Mouse (Mus musculus) gastrocnemius, postnatal 14 days (tissue): ENCODE results near the gene Ppa1. TPM values are rescaled to one million over a fixed set of nuclear protein-coding genes. Genes with fewer than 3 reads are reported as not detected.

Experiments
- DNase-seq: peaks from one replicate; pipeline ENCODE4 v3.0.0; 2021; ENCODE audit warnings: mixed read lengths
- intact Hi-C: fragments of 180-260 bp; cut with DNase I; formaldehyde crosslinking; loops from one replicate; pipeline ENCODE4 v1.15.1; 2025; ENCODE audit warnings: low total_unique reads
- total RNA-seq, 2 experiments: library from RNA; stranded (reverse); gene quantifications; 2 replicates each; pipeline ENCODE4 v1.2.3; 2021

Ppa1 gene
- total RNA-seq, 2 experiments from 2014 or later: 36.6 to 39.8 TPM

- intact Hi-C loops: no loop called here
These were observed 31.9 kb downstream of the Ppa1 start, which contains the start of gene Sar1a for GRCm38 (mm10) chr10:61680015-61680913. Gene Sar1a, plus strand, starts transcription at chr10:61680299.

GRCm38 (mm10) chr10:61689405-61689804 is 41.1 kb downstream of the Ppa1 start:
- intact Hi-C loops: no loop called here
- DNase-seq: no peak

More at GRCm38 (mm10) chr10:61680015-61680913, 31.9 kb downstream of the Ppa1 start, which contains the start of gene Sar1a:
- peak; percentile 99 for DNase-seq

DNA sequence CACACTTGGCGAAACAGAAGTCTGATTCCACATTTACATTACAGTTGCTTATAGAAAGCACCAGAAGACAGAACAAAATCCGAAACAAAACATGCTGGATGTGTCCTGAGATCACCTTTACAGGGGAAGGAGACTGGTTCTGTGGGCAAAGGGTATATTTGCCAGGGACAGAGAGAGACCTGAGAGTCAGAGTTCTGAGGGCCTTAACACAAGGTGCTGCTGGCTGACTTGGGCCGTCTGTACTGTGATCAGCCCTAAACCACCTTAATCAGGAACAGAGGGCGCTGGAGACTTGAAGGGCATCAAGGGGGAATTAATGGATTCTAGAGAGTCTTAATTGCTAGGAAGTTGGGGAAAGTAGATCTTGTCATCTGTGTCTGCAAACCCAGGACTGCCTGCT is 45.2 kb downstream of the Ppa1 start:
- intact Hi-C loops: no loop called here
- no peak for DNase-seq

DNA sequence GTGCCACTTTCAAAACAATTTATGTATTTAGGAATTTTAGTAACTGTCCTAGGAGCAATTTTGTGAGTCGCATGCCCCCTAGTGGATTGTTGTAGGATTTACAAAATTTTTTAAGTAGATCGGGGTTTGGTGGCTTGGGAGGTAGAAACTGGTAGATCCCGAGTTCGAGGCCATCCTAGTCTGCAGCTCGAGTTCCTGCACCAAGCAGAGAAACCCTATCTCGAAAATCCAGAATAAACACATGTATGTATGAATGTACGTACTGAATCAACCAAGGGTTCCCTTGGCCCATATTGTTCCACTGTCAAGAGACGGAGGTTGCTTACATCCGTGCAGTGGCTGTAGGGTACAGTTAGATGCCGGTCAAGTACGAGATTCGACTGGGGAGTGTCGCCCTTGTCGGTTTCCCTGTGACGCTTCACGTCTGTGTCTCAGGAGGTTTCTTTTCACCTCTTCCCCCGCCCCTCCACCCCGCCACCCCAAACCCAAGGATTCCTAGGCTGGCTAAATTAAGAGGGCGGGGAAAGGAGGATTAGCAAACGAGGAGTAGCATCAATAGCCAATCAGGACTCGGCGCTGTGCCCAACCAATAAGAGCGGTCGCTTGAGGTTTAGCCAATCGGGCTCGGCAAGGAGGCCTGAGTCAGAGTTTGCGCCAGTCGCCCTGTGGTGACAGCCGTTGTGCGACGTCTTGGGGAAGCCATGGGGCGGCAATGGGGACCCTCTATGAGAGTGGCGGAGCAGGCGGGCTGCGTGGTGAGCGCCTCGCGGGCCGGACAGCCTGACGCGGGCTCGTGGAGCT is 46.7 kb downstream of the Ppa1 start, which contains the start of gene Tysnd1:
Gene Tysnd1, plus strand, starts transcription at position 645 of the 801 bp plus-strand sequence.
- DNase-seq: peak; percentile 98
- intact Hi-C loops: no loop called here

GRCm38 (mm10) chr10:61695703-61696559 is 47.6 kb downstream of the Ppa1 start:
- intact Hi-C loops: no loop called here
- DNase-seq: peak; percentile 30

- no peak for DNase-seq
- intact Hi-C loops: no loop called here
These were observed 48.1 kb downstream of the Ppa1 start for GRCm38 (mm10) chr10:61696560-61696823.

DNA sequence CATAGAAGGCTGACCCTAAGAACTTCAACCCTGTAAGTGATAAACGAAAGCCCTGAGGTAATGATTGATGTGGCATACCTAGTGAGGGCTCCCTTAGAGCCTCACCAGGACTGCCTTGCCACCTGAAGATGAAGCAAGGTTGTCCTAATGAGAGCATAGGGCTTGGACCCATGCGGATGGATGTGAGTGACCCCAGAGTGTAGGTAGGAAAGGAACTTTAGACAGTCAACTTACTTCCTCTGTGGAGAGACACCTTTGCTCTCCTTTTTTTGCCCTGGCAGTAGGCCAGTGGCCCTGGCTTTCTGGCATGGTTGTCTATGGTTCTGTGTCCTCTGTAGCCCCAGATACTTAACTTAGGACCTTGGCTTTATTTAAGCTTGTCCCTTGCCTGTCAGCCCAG is 48.7 kb downstream of the Ppa1 start:
- intact Hi-C loops: no loop called here
- DNase-seq: no peak

- no peak for DNase-seq
- intact Hi-C loops: no loop called here
These were observed 56.3 kb downstream of the Ppa1 start for GRCm38 (mm10) chr10:61704663-61705062.

DNA sequence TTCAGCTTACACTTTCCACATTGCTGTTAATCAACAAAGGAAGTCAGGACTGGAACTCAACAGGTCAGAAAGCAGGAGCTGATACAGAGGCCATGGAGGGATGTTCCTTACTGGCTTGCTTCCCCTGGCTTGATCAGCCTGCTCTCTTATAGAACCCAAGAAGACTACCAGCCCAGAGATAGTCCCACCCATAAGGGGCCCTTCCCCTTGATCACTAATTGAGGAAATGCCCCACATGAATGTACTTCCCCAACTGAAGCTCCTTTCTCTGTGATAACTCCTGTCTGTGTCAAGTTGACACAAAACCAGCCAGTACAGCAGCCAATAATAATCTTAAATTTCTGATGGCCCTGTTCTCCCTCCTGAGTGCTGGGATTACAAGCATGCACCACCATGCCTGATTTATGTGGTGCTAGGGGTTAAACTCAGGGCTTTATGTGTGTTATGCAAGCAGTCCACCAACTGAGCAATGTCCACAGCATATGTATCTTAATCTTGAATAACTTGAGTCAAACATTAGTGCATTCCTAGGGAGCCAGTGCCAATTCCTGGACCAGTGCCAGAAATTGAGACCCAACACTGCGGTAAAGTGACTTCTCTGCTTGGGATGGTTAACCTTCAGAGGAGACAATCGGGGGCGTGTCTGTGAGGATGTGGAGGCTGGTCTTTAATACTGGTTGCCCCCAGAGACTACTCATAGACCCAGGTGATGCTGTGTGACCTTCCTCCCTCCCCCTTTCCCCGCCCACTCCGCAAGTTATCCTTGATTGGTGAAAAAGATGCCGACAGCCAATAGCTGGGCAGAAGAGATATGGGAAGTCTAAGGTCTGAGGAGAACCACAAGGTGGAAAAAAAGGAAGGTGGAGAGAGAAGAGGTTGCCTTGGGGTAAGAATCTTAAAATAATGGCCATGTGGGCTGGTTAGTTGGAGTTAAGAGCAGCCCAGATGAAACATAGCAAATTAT is 58.3 kb downstream of the Ppa1 start:
- intact Hi-C loops: no loop called here
- DNase-seq: no peak

GRCm38 (mm10) chr10:61713601-61714000 is 65.2 kb downstream of the Ppa1 start:
- no peak for DNase-seq
- intact Hi-C loops: no loop called here

GRCm38 (mm10) chr10:61714146-61714545 is 65.8 kb downstream of the Ppa1 start:
- no peak for DNase-seq
- intact Hi-C loops: no loop called here

DNA sequence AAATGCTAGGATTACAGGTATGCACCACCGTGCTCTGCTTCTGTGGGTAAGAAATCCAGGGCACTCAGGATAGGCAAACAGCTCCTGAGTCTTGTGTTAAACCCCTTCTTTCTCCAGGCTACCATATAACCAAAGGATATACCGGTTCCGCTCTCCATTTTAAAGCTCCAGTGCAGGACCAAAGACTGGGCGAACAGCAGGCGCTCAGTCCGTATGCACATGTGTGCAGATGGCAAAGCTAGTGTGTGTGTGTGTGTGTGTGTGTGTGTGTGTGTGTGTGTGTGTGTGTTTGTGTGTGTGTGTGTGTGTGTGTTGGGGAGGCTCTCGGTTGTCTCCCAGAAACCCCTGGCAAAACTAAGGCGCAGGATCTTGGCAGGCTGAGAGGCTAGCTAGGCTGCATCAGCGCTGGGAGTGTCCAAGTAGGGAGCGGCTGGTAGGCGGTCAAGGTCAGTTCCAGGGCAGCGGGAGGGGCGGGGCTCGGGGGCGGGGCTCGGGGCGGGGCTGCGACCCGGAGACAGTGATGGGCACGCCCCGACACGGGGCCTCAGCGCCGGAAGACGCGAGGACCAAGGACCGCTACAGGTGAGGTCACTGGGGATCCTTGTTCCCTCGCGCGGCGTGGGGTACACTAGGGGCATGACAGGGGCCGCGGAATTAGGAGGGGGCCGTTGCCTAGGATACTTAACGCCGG is 66.6 kb downstream of the Ppa1 start, which contains the start of gene Aifm2:
Gene Aifm2, plus strand, starts transcription at position 493 of the 691 bp plus-strand sequence.
- intact Hi-C loops: no loop called here
- peak; percentile 80 for DNase-seq

- intact Hi-C loops: no loop called here
- no peak for DNase-seq
These were observed 67.1 kb downstream of the Ppa1 start for GRCm38 (mm10) chr10:61715462-61715837.

DNA sequence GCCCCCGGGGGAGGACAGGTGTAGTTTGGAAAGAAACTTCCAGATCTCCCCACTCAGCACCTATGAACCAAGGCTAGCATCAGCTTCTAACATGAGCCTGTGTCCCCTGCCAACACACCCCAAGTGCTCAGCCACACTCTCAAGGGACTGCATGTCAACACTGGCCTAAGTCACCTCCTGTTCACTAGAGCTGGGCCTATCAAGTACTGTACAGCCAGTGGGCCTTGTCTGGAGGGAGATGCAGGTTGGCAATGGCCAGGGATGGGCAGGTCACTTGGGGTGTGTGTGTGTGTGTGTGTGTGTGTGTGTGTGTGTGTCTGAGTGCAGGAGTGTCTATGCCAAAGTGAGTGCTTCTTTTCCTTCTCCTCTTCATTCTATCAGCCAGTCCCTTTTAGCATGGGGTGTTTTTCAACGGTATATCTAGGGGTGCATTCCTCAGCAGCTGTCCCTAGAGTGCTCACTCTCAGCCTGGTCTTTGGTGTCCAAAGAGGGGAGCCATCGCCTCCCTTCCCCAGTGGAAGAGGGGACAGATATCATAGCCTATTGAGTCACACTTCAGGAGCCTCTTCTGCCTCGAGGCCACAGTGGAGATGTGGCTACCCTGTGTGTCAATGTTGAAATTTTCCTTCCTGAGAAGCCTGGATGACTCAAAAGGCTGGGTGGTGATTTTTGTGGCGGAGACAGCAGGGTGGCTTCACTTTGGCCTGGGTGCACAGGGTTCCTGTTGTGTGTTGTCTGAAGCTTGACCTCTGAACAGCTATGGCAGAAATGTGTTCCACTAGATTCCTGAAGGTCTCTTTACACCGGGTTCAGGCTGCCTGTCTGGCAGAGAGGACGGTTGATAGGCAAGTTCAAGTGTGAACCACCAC is 67.9 kb downstream of the Ppa1 start:
- intact Hi-C loops: no loop called here
- no peak for DNase-seq

DNA sequence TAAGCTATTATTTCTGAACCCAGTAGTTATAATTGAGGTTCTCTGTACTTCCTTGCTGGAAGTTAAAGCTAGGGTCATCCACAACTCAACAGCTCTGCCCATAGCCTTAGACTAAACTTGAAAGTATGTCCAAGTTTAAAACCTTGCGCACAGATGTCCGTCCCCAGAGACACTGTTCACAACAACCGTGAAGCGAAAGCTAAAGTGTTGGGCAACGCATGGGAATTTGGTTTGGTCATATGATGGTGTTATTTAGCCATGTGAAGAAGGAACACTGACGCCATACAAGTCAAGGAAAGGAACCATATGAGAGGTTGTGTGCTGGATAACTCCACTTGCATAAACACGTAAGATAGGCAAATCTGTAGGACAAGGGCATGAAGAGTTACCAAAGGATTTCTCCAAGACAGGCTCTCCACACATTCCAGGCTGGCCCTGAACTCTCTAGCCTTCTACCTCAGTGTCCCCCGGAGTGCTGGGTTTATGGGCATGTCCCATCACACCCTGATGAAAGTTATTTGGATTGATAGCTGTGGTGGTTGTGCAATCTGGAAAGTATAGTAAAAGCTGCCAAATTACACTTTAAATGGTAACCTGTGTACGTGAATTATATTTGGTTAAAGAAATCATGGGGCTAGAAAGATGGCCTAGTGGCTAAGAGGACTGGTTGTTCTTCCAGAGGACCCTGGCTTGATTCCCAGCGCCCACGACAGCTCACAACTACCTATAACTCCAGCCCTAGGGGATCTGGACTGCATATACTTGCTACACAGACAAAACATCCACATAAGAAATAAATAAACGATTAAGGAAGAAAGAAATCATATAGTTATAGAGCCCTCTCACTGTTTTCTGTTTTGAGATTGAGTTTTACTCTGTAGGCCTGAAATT is 69.3 kb downstream of the Ppa1 start:
- intact Hi-C loops: no loop called here
- no peak for DNase-seq

DNA sequence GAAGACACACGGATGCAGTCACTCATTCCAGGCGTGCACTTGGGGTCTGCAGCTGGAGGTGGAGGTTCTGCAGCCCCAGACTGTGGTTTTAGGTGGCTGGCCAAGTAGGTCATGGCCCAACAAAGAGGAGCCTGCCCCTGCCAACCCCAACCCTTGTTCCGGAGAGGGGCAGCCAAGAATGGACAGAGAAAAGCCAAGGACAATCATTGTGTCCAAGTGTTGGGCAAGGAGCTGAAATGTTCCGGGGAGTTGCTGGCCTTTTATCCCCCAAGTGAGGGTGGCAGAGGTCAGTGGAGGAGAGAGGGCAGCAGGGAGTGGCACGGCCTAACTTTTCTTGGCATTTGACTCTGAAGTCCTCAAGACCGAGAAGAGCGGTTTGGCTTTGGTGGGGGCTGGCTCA is 72.0 kb downstream of the Ppa1 start:
- no peak for DNase-seq
- intact Hi-C loops: no loop called here
